Mouse (Mus musculus): ENCODE measurements around the gene Cort. TPM values are rescaled to one million over a fixed set of nuclear protein-coding genes. Genes with fewer than 3 reads are reported as not detected.
A peak's percentile ranks its signal among the peaks of the same experiment; 100 is the strongest.
"Not testable (repeated sequence)": the region's sequence is repeated elsewhere in the genome, so short reads cannot be mapped to it uniquely, and the experiment has no call there.

The Cort gene
- total RNA-seq, 2 experiments from 2014 or later, result 0.80 to 1.5 TPM

- DNase-seq (ENCODE audit: low spot score in 2 of 2), result no peak
These were observed 21.5 kb upstream of the Cort start for GRCm38 (mm10) chr4:149148084-149148483.

- DNase-seq (ENCODE audit: low spot score in 2 of 2), result no peak
These were observed 21.0 kb upstream of the Cort start for GRCm38 (mm10) chr4:149147528-149147927.

- no peak for DNase-seq (ENCODE audit: low spot score in 2 of 2)
These were observed 18.6 kb upstream of the Cort start for GRCm38 (mm10) chr4:149145151-149145550.

GRCm38 (mm10) chr4:149144459-149144858, 17.9 kb upstream of the Cort start:
- DNase-seq (ENCODE audit: low spot score in 2 of 2), result peak; percentile 77 to 85

GRCm38 (mm10) chr4:149143594-149143993, 17.0 kb upstream of the Cort start:
- no peak for DNase-seq (ENCODE audit: low spot score in 2 of 2)

- DNase-seq (ENCODE audit: low spot score in 2 of 2), result no peak
These were observed 12.0 kb upstream of the Cort start for GRCm38 (mm10) chr4:149138515-149138914.

- DNase-seq (ENCODE audit: low spot score in 2 of 2), result peak; percentile 91 to 93
These were observed 10.6 kb upstream of the Cort start, which contains the start of gene Cenps for GRCm38 (mm10) chr4:149136982-149137770. Cenps (minus strand) TSS chr4:149137629.

- DNase-seq (ENCODE audit: low spot score in 2 of 2), result no peak
These were observed 9.7 kb upstream of the Cort start for GRCm38 (mm10) chr4:149136116-149136850.

GRCm38 (mm10) chr4:149133395-149133794, 6.8 kb upstream of the Cort start:
- no peak for DNase-seq (ENCODE audit: low spot score in 2 of 2)

GRCm38 (mm10) chr4:149131789-149132565, 5.4 kb upstream of the Cort start:
- no peak for DNase-seq (ENCODE audit: low spot score in 2 of 2)

- no peak for DNase-seq (ENCODE audit: low spot score in 2 of 2)
These were observed 4.6 kb upstream of the Cort start for GRCm38 (mm10) chr4:149131021-149131752.

- DNase-seq (ENCODE audit: low spot score in 2 of 2), result no peak
These were observed 1.9 kb upstream of the Cort start for GRCm38 (mm10) chr4:149128467-149128866.

- DNase-seq (ENCODE audit: low spot score in 2 of 2), result no peak
These were observed 451 bp downstream of the Cort start for GRCm38 (mm10) chr4:149126115-149126509.

GRCm38 (mm10) chr4:149125341-149126114, 1.0 kb downstream of the Cort start:
- no peak for DNase-seq (ENCODE audit: low spot score in 2 of 2)

- DNase-seq (ENCODE audit: low spot score in 2 of 2), result no peak
These were observed 3.1 kb downstream of the Cort start for GRCm38 (mm10) chr4:149123432-149123831.

- not testable (repeated sequence) for DNase-seq (ENCODE audit: low spot score in 2 of 2)
These were observed 6.5 kb downstream of the Cort start for GRCm38 (mm10) chr4:149119978-149120562.

- DNase-seq (ENCODE audit: low spot score in 2 of 2), result peak; percentile 85 to 87
These were observed 22.5 kb downstream of the Cort start, which contains the start of gene Dffa for GRCm38 (mm10) chr4:149103875-149104561. Dffa (plus strand) TSS chr4:149104146.

- DNase-seq (ENCODE audit: low spot score in 2 of 2), result no peak
These were observed 25.1 kb downstream of the Cort start for GRCm38 (mm10) chr4:149101456-149101855.

GRCm38 (mm10) chr4:149100449-149100848, 26.1 kb downstream of the Cort start:
- not testable (repeated sequence) for DNase-seq (ENCODE audit: low spot score in 2 of 2)
